Mouse (Mus musculus) lung, postnatal 0 days (tissue): Measurements from ENCODE around the gene Fscn3. TPM values are rescaled to one million over a fixed set of nuclear protein-coding genes. Genes with fewer than 3 reads are reported as not detected.

ENCODE experiments used
- ATAC-seq: fragments of 200-750 bp; cut with Nextera tagmentation; 2 replicates; pipeline ENCODE4 v1.8.0; 2017; ENCODE audit warnings: moderate library complexity
- DNase-seq: peaks from one replicate; pipeline ENCODE4 v3.0.0-alpha.2; 2016; ENCODE audit warnings: low spot score
- H3K27ac ChIP-seq: fragments of 300-500 bp; sonication (generic); 2 replicates; pipeline ENCODE4 v1.5.1; 2014; ENCODE audit warnings: antibody characterized with exemption, mild to moderate bottlenecking, low read length, mixed read lengths
- H3K27me3 ChIP-seq: fragments of 300-500 bp; sonication (generic); replicated peaks from 2 replicates; pipeline ENCODE4 v1.6.1; 2014; ENCODE audit warnings: low read length, mixed read lengths; ENCODE audit not compliant: insufficient read depth
- H3K36me3 ChIP-seq: fragments of 300-500 bp; sonication (generic); 2 replicates; pipeline ENCODE4 v1.6.1; 2014; ENCODE audit warnings: low read length, mixed read lengths; ENCODE audit not compliant: insufficient read depth
- H3K4me1 ChIP-seq: fragments of 300-500 bp; sonication (generic); 2 replicates; pipeline ENCODE4 v1.6.1; 2014; ENCODE audit warnings: antibody characterized with exemption, low read depth, low read length, mixed read lengths; ENCODE audit not compliant: insufficient read depth
- H3K4me2 ChIP-seq: fragments of 300-500 bp; sonication (generic); replicated peaks from 2 replicates; pipeline ENCODE4 v1.6.1; 2014; ENCODE audit warnings: low read depth, mild to moderate bottlenecking, low read length, moderate library complexity, mixed read lengths
- H3K4me3 ChIP-seq: fragments of 300-500 bp; sonication (generic); 2 replicates; pipeline ENCODE4 v1.5.1; 2014; ENCODE audit warnings: low read depth, low read length
- H3K9ac ChIP-seq: fragments of 300-500 bp; sonication (generic); replicated peaks from 2 replicates; pipeline ENCODE4 v1.6.1; 2014; ENCODE audit warnings: low read depth, mild to moderate bottlenecking
- H3K9me3 ChIP-seq: fragments of 300-500 bp; sonication (generic); 2 replicates; pipeline ENCODE4 v1.6.1; 2016; ENCODE audit warnings: low read length, mixed read lengths
- CTCF ChIP-seq: IDR thresholded peaks from 2 replicates; pipeline ENCODE4 v1.5.1; 2016; ENCODE audit warnings: antibody characterized with exemption, mild to moderate bottlenecking
- EP300 ChIP-seq: IDR thresholded peaks from 2 replicates; pipeline ENCODE4 v1.6.1; 2016; ENCODE audit warnings: antibody characterized with exemption, mild to moderate bottlenecking, control low read depth
- WGBS: fragments of 180-500 bp; shearing (Covaris S2); extraction: QIAGEN DNeasy Blood & Tissue Kit; methylation state at CpG from one replicate; pipeline ENCODE4 v1.1.7; 2014; 5-methylcytosine and 5-hydroxymethylcytosine counted together
- polyA plus RNA-seq: library from polyadenylated mRNA; unstranded; fragments of >200 nt; fragmentation: Nextera tagmentation; extraction: Ambion mirVana; gene quantifications from 2 replicates; pipeline ENCODE4 v1.2.1, GENCODE M21; 2015

The Fscn3 gene
- polyA plus RNA-seq, 1 experiment from 2014 or later, result not detected

DNA sequence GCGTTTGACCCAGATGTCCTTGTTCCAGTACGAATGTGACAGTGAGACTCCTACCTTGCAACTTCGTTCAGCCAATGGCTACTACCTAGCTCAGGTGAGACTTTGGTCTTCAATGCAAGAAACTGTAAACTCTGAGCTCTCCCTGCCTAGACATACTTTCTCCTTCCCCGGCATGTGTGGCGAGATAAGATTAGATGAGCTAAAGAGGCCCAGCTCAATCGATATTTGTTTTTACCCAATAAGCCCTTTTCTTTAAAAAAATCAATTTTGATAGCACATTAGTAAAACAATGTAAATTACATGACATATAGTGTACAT is 3.9 kb downstream of the Fscn3 start:
- no peaks in the 10 kb centered on the region for H3K27me3 ChIP-seq
- 61% methylated on average over 6 of the region's 6 CpGs for WGBS
- ATAC-seq, result no peak
- TF ChIP-seq EP300, result no peak
- no peak for TF ChIP-seq CTCF
- no peak overlapping the region for H3K9ac ChIP-seq
- DNase-seq, result no peak
- no peak overlapping the region for H3K4me3 ChIP-seq
- no peaks in the 10 kb centered on the region for H3K36me3 ChIP-seq
- H3K4me1 ChIP-seq, result no peaks in the 10 kb centered on the region
- no peak overlapping the region for H3K27ac ChIP-seq
- no peaks in the 10 kb centered on the region for H3K9me3 ChIP-seq
- H3K4me2 ChIP-seq, result no peak overlapping the region

DNA sequence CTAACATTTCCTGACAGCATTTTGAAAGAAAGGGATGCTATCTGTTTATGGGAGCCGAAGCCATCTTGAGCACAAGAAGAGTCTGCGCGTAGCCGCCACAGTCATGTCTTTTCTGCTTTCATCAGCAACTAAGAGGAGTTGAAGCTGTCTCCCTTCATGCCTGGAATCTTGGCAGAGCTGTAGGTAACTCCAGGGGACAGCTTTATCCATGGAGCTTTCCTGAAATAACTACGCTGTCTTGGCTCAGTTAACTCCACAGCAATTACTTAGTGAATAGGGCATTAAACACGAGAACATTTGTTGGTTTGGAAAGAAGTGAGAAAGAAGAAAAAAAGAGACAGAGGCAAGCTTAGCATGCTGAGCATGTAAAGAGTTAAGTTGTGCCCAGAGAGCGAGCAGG is 20.3 kb downstream of the Fscn3 start:
- WGBS, result 81% methylated on average over 7 of the region's 7 CpGs
- DNase-seq, result no peak
- Histone ChIP-seq H3K36me3 (no peaks in the 10 kb centered on the region), H3K4me1 (no peaks in the 10 kb centered on the region), H3K27ac (no peak overlapping the region), H3K9ac (no peak overlapping the region), H3K27me3 (peaks cover 11% of the 10 kb centered on the region), H3K4me2 (no peak overlapping the region), H3K4me3 (no peak overlapping the region), H3K9me3 (no peaks in the 10 kb centered on the region)
- ATAC-seq, result no peak
- TF ChIP-seq CTCF, result no peak
- TF ChIP-seq EP300, result no peak

DNA sequence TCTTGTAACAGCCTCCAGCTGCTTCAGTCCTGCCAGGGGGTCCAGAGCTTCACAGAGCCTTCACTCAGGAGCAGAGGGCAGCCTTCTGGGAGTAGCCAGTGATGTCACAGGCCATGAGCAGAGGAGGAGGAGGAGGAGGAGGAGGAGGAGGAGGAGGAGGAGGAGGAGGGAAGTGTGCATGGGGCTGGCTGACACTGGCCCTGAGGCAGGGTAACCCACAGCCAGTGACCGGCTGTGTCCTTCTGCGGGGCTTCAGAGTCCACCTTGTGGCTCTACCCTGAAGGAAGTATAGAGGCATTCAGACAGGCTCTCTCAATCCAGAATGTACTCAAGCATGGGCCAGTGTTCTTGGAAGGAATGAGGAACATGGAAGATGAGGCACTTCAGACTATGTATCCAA is 21.7 kb downstream of the Fscn3 start, which contains the start of gene Pax4:
Gene Pax4 (minus strand): TSS at position 101 of the 400 bp plus-strand sequence.
- no peak within 1 kb of the TSS for H3K4me3 ChIP-seq
- ATAC-seq (no peak), DNase-seq (no peak)
- no peak within 1 kb of the TSS for H3K9ac ChIP-seq
- H3K27ac ChIP-seq, result no peak within 1 kb of the TSS
- H3K4me2 ChIP-seq, result no peak within 1 kb of the TSS
- no peaks in the 10 kb centered on the region for H3K36me3 ChIP-seq
- H3K4me1 ChIP-seq, result no peaks in the 10 kb centered on the region
- no peaks in the 10 kb centered on the region for H3K9me3 ChIP-seq
- peaks cover 11% of the 10 kb centered on the region for H3K27me3 ChIP-seq
- TF ChIP-seq CTCF (no peak), EP300 (no peak)
- 85% methylated on average over 2 of the region's 2 CpGs for WGBS

DNA sequence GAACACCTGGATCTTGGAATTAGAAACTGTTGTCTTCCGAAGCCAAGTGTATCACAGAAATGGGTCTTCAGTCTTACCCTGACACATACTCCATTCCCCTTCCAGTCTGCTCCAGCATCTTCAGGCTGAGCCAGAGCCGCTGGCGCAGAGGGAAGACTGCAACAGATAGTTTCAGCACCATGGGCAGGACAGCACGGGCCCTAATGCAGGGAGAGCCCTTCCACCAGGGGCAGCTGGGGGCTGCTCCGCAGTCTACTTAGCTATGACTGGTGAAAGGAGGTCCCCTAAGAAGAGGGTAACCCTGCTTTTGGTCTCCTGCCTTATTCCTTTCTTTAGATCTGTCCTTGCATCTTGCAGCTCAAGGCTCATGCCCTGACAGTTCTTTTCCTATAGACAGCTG is 22.9 kb downstream of the Fscn3 start:
- Histone ChIP-seq H3K9me3 (no peaks in the 10 kb centered on the region), H3K4me1 (no peaks in the 10 kb centered on the region), H3K9ac (no peak overlapping the region), H3K27ac (no peak overlapping the region), H3K4me3 (no peak overlapping the region), H3K36me3 (no peaks in the 10 kb centered on the region), H3K4me2 (no peak overlapping the region), H3K27me3 (peaks cover 11% of the 10 kb centered on the region)
- WGBS, result 12% methylated on average over 5 of the region's 5 CpGs
- DNase-seq (no peak), ATAC-seq (no peak)
- TF ChIP-seq EP300 (no peak), CTCF (no peak)

DNA sequence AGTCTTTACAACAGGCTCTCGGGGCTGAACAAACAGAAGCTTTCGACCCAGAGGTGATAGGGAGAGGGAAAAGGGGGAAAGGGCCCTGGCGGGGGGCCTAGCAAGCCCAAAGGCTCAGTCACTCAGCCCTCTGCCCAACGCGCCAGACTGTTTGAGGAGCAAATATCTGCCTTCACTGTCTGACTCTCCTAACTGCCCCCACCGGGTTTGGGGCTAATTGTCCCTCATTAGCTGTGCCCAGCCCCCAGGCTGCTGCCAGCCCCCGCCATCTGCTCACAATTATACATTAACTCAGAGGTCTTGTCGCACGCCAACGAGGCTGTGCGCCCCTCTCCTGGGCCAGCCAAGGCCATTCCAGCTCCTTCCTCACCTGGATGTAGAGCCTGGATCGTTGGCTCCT is 23.4 kb downstream of the Fscn3 start:
- H3K4me1 ChIP-seq, result no peaks in the 10 kb centered on the region
- no peaks in the 10 kb centered on the region for H3K36me3 ChIP-seq
- ATAC-seq (no peak), DNase-seq (no peak)
- under 1% methylated on average over 11 of the region's 12 CpGs for WGBS
- peaks cover 11% of the 10 kb centered on the region for H3K27me3 ChIP-seq
- no peak for TF ChIP-seq EP300
- TF ChIP-seq CTCF, result no peak
- no peak overlapping the region for H3K9ac ChIP-seq
- no peak overlapping the region for H3K4me3 ChIP-seq
- no peaks in the 10 kb centered on the region for H3K9me3 ChIP-seq
- H3K27ac ChIP-seq, result no peak overlapping the region
- H3K4me2 ChIP-seq, result no peak overlapping the region

DNA sequence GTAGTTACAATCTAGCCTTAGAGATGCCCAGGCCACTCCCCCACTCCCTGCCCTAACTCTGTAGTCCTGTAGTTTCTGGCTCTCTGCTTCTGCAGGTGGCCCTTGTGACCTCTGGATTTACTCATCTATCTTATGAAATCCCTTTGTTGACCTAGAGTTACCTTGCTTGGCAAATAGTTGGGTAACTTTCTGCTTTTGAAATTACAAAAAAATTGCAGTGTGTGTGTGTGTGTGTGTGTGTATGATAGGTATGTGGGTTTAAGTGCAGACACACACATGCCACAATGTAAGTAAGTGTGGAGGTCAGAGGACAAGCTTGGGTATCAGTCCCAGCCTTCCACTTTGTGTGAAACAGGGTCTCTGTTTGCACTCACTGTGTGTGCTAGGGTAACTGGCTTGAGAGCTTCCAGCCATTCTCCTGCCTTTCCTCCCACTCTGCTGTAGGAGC is 31.7 kb downstream of the Fscn3 start:
- DNase-seq (peak; percentile 13), ATAC-seq (peak; percentile 46)
- Histone ChIP-seq H3K4me2 (no peak overlapping the region), H3K9me3 (no peaks in the 10 kb centered on the region), H3K36me3 (no peaks in the 10 kb centered on the region), H3K4me3 (no peak overlapping the region), H3K27ac (no peak overlapping the region), H3K27me3 (no peaks in the 10 kb centered on the region), H3K9ac (no peak overlapping the region), H3K4me1 (no peaks in the 10 kb centered on the region)
- 0 out of 2 replicates have a peak, but pooled peaks have one; percentile 16 for TF ChIP-seq EP300
- no peak for TF ChIP-seq CTCF

DNA sequence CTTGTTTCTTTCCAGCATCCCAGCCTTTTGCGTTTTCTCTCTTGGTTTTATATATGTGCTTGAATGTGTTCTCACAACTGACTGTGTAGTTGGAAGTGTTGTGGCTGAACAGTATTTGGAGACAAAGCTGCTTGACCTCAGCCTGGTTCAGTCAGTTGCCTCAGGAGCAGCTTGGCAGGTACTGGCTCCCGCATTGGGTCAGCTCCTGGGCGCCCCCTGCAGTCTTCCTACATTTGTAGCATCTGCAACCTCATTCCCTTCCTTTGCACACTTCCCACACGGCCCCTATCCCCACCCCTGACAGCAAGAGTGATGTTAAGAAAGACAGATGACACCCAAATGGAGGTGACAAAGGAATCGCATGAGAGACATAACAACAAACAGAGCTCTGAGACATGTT is 32.9 kb downstream of the Fscn3 start:
- no peak overlapping the region for H3K9ac ChIP-seq
- H3K36me3 ChIP-seq, result no peaks in the 10 kb centered on the region
- WGBS, result 5% methylated on average over 5 of the region's 5 CpGs
- TF ChIP-seq EP300 (no peak), CTCF (peak; percentile 79)
- peak; percentile 74 for DNase-seq
- H3K4me3 ChIP-seq, result no peak overlapping the region
- no peaks in the 10 kb centered on the region for H3K9me3 ChIP-seq
- H3K4me1 ChIP-seq, result no peaks in the 10 kb centered on the region
- no peak overlapping the region for H3K27ac ChIP-seq
- ATAC-seq, result peak; percentile 52
- no peaks in the 10 kb centered on the region for H3K27me3 ChIP-seq
- H3K4me2 ChIP-seq, result no peak overlapping the region
